Mouse (Mus musculus) forelimb bud, embryonic 11.5 days (tissue): ENCODE measurements at regions not wholly inside any gene's neighbourhood (a gene's known extent, or its start where the extent isn't known, plus 50 kb on each side); places are given as distances from the start of the nearest gene placed in this dataset.
"Not testable (repeated sequence)": the region's sequence is repeated elsewhere in the genome, so short reads cannot be mapped to it uniquely, and the experiment has no call there.

Experiments
- DNase-seq: peaks from one replicate; pipeline ENCODE4 v3.0.0-alpha.2; 2012; ENCODE audit warnings: low read depth, low spot score

DNA sequence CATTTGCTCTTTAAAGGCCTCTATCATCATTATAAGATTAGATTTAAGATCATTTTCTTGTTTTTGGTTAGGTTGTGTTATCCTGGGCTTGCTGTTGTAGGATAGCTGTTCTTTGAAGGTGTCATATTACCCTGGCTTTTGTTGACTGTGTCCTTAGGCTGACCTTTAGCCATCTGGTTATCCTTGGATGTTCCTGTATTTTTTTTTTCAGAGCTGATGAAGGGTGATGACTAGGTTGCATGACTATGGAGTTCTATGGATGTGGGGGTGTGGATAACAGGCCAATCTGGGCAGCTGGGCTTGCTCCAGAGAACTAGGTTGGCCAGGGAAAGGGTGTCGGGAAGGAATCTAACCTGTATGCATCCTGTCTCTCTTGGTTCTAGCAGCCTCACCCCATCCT lies 74.2 kb downstream of the Dmrta1 start:
- DNase-seq: no peak

DNA sequence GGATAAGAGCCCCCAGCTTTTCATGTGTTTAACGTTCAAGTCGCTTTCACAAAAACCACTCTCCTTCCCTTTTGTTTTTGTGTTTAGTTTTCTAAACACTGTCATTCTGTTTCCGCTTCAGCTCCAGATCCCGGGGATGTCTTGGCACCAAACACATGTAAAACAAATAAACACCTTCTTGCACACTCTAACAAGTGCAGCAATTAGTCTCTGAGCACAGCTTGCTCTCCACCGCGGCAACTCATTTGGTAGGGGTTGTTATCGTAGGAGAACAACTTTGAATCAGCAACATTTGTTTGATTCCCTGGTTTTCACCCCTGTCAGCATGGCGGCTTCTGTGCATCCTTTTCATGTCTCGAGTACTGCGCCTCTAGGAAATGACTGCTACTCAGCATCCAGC lies 97.0 kb downstream of the Dmrta1 start:
- peak; percentile 2 for DNase-seq

DNA sequence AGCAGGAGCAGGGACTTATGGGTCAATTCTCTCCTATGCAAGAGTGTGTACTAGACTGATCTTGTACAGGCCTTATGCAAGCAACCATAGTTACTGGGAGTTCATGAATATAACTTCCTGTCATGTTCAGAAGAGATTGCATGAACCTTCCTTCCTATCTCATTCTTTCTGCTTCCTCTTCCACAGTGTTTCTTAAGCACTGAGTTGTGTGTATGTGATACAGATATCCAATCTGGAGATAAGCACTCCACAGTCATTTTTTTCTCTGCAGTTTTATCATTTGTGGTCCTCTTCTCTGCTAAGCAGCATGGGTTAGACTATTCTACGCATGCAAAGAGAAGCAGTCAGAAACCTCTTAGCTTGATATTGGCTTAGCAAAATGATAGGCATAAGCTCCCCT lies 102.3 kb downstream of the Dmrta1 start:
- DNase-seq: no peak

DNA sequence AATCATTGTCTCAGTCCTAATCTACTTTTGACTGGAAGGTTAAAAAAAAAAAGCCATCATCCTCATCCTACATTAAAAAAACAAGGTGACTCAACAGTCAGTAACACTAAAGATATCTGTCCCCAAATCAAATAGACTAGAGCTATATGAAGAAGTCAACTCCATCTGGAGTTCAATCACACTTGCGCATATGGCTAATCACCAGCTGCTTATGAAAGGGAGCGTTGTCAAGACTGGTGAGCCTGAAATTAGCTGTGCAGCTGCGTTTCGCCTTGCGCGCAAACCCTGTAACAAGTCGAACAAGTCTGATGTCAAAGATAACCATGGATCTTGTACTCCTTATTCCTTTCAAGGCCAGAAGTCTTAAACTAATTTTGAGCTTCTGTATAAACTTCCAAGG lies 137.6 kb downstream of the Dmrta1 start:
- no peak for DNase-seq

DNA sequence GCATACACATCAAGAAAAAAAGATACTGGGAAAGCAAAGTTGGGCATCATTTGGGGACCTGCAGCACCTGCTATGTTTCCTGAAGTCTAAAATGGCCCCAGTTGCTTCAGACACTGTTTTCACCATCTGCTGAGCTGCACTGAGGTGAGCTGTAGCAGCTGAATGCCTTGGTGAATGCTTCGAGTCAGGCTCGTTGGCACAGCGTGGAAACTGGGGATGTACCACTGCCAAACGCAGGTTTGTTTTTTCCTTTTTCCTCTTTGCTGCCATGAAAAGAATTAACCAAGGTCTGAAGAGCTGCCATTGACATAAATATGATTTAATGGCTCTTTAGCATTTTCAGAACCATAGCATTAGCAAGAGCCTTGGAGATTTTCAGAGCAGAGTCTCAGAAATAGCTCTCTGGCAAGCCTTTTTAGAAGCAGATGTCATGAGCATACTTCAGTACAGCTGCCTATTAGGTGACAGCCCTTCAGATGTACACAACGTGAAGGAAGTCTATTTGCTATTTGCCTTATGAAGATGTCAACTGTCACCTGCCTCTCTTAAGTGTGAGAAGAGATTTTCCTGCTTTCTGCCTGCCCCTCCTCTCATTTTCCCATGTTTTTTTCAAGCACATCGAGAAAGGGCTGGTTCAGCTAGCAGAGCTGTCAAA lies 155.4 kb downstream of the Dmrta1 start:
- DNase-seq: no peak

DNA sequence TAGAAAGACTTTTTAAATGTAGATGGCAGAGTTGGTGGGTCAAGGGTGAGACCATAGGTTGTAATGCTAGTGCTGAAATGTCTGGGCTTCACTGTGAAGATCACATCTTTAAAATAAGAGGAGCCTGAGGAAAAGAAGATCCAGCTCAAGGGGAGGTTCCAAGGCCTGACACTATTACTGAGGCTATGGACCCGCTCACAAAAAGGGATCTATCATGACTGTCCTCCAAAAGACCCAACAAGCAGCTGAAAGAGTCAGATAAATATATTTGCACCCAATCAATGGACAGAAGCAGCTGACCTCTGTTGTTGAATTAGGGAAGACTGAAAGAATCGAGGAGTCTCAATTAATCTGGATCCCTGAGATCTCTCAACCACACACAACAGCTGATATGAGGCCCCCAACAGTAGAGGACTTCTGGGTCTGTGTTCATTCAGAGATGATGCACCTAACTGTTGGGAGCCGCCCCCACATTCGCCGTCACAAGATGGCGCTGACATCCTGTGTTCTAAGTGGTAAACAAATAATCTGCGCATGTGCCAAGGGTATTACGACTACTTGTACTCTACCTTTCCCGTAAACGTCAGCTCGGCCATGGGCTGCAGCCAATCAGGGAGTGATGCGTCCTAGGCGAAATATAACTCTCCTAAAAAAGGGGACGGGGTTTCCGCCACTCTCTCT lies 196.3 kb downstream of the Dmrta1 start:
- not testable (repeated sequence) for DNase-seq

DNA sequence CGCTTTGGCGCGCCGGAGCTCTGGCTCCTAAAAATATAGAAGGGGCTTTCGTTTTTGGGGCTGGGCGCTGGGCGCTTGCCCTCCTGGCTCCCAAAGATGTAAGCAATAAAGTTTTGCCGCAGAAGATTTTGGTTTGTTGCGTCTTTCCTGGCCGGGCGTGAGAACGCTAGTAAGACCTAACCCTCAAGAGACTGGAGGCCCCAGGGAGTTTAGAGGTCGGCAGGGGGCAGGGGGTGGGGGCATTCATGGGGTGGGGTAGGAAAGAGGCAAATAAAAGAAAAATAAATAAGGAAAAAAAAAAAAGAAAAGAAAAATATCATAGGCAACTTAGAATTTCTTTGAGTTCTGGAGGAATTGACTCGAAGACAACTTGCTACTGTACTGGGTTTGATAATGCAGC lies 196.9 kb downstream of the Dmrta1 start:
- not testable (repeated sequence) for DNase-seq

DNA sequence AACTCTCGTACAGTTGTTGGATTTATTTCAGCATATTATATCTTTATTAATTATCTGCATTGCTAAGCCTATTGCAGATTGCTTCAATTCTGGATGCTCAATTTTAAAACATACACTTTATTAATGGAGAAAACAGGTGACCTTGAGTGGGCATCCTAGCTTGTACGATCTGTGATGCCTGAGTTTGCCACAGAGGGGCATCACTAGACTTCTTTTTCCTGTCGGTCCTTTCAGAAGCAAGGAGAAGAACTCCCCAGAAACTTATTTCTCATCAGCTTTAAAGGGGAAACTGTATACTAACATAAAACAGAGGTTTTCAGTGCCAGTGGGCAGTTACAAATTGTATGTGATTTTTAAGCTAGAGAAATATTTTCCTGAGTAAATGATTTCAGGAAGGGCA lies 201.8 kb downstream of the Dmrta1 start:
- peak; percentile 1 for DNase-seq

DNA sequence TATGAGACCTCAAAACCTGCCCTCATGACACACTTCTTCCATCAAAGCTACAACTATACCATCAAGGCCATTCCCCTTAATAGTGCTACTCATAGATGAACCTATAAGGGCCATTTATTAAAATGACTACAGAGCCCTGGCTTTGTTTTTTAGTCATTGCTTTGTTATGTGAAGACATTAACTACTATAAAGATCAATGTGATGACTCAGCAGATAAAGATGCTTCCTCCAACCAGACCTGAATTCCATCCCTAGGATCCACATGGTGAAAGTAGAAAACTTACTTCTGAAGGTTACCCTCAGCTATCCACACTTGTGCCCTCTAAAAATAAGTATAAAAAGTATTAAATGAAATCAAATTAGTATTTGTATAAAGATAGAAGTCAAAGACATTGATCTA lies 230.4 kb downstream of the Dmrta1 start:
- DNase-seq: no peak

DNA sequence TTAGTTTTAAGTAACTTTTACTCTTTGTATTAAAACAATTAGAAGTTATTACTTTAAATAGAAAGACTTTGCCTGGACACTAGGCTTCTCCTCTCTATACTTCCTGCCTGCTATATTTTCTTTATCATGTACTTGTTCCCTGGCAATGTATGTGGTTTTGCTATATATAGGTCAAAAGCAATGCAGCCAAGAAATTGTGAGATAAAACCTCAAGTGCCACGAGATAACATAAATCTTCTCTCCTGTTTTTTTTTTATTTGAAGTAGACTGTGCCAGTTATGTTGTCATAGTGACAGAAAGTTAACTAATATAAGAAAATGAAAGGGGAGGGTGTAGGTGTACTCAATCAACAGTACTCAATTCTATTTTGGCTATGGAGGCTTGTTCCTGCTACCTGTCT lies 258.4 kb downstream of the Dmrta1 start:
- DNase-seq: no peak

DNA sequence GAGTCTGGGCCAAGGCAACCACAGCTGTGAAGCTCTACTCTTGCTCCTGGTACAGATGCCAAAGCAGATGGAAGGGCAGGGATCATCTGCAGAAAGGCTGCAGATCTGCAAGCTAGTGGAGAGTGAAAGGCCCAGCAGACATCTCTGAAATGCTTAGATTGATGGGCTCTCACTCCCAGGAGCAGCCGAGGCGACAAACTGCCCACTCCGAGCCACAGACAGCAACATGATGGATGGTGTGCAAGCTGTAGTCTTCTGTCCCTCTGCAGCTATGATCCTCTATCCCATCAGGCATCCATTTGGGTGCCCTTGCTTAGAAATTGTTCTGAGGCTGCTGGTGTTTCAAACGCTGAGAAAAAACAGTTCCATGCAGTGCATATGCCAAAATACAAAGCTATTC lies 262.1 kb downstream of the Dmrta1 start:
- no peak for DNase-seq

DNA sequence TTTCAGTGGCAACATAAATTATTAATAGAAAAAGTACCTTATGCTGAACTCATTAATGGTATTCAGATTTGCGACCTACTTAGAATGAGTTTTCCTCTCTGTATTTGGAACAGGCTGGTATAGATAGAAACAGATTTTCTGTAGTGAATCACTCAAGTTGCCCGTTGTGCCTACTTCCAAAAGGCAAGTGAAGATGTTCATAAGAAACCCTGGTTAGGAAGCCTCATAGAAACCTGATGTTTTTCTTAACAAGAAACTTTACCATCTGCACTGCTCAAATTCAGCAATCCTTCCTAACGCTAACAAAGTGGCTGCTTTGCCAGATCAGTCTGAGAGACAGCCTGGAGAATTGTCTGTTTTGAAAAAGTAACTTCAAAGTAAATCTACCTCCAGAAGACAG lies 242.5 kb upstream of the Zfp352 start:
- no peak for DNase-seq

DNA sequence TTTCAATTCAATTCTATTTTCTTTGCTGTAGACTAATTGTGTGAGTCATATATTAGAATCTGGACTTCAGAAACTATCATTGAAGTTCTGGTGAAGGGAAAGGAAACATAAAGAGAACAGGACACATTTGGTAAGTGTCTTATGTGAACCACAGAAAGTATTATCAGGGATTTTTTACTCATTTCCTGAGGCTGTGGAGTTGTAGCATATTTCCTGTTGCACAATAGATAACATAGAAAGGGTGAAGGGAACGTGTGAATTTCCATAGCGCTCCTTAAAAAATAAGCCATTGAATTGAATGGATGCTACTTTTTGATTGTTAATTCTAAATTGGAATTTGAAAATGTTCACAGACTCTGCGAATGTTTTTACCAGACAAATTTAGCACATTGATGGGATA lies 215.2 kb upstream of the Zfp352 start:
- DNase-seq: no peak

DNA sequence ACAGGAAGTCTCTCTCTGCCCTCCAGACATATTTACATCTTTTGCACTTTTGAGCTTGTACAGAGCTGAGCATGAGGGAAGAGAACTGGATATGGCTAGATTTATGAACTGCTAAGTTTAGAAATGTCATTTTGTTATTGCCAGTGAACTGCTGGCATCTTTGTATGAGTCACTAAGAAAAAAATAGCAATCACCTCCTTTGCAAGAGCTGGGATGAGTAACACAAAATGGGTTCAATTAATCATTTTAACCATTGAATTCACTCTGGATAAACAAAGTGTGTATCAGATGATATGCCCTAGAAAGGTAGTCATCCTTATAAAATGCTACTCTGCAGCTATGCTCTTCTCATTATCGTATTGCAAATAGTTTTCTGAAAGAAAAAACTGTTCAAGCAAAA lies 214.7 kb upstream of the Zfp352 start:
- DNase-seq: no peak

DNA sequence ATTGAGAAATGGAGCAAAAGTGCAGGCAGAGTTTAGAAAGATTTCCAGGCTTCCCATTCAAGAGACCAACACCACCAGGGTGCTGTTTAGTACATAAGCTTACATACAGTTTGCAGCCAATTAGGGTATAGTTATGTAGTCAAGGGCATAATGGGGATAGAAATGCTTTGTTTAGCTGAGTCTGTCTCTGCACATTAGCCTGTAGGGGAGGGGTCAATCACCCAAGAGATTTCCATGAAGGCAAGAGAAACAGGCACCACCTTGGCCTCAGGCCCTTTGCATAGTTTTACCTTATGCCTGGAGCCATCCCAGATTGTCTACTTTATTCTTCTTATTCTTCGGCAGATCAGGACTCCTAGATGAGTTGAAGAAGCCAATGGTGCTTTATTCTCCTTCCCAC lies 205.9 kb upstream of the Zfp352 start:
- DNase-seq: no peak

DNA sequence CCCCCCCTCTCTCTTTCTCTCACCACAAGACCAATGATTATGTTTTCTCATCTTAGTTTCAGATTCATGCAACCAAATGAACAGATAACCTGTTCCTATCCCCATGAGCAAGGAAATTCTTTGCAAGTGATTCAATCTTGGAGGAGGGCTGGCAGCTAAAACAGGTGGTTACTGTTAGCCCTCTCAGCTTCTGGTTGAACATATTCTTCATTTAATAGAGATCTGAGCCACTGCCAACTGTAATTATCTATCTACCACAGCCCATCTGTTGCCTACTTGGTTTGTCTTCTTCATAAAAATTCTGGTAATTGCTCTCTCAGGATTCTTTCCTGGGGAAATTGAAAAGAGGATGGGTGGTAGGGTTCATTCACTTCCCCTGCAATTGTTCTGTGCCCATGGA lies 204.4 kb upstream of the Zfp352 start:
- DNase-seq: no peak
